Mouse (Mus musculus) lung, postnatal 0 days (tissue): ENCODE results near the gene Ddx50. TPM values are rescaled to one million over a fixed set of nuclear protein-coding genes. Genes with fewer than 3 reads are reported as not detected.
A peak's percentile ranks its signal among the peaks of the same experiment; 100 is the strongest.
"Not testable (repeated sequence)": the region's sequence is repeated elsewhere in the genome, so short reads cannot be mapped to it uniquely, and the experiment has no call there.

ENCODE experiments used
- ATAC-seq: fragments of 200-750 bp; cut with Nextera tagmentation; 2 replicates; pipeline ENCODE4 v1.8.0; 2017; ENCODE audit warnings: moderate library complexity
- DNase-seq: peaks from one replicate; pipeline ENCODE4 v3.0.0-alpha.2; 2016; ENCODE audit warnings: low spot score
- H3K27ac ChIP-seq: fragments of 300-500 bp; sonication (generic); 2 replicates; pipeline ENCODE4 v1.5.1; 2014; ENCODE audit warnings: antibody characterized with exemption, mild to moderate bottlenecking, low read length, mixed read lengths
- H3K27me3 ChIP-seq: fragments of 300-500 bp; sonication (generic); replicated peaks from 2 replicates; pipeline ENCODE4 v1.6.1; 2014; ENCODE audit warnings: low read length, mixed read lengths; ENCODE audit not compliant: insufficient read depth
- H3K36me3 ChIP-seq: fragments of 300-500 bp; sonication (generic); 2 replicates; pipeline ENCODE4 v1.6.1; 2014; ENCODE audit warnings: low read length, mixed read lengths; ENCODE audit not compliant: insufficient read depth
- H3K4me1 ChIP-seq: fragments of 300-500 bp; sonication (generic); 2 replicates; pipeline ENCODE4 v1.6.1; 2014; ENCODE audit warnings: antibody characterized with exemption, low read depth, low read length, mixed read lengths; ENCODE audit not compliant: insufficient read depth
- H3K4me2 ChIP-seq: fragments of 300-500 bp; sonication (generic); replicated peaks from 2 replicates; pipeline ENCODE4 v1.6.1; 2014; ENCODE audit warnings: low read depth, mild to moderate bottlenecking, low read length, moderate library complexity, mixed read lengths
- H3K4me3 ChIP-seq: fragments of 300-500 bp; sonication (generic); 2 replicates; pipeline ENCODE4 v1.5.1; 2014; ENCODE audit warnings: low read depth, low read length
- H3K9ac ChIP-seq: fragments of 300-500 bp; sonication (generic); replicated peaks from 2 replicates; pipeline ENCODE4 v1.6.1; 2014; ENCODE audit warnings: low read depth, mild to moderate bottlenecking
- H3K9me3 ChIP-seq: fragments of 300-500 bp; sonication (generic); 2 replicates; pipeline ENCODE4 v1.6.1; 2016; ENCODE audit warnings: low read length, mixed read lengths
- CTCF ChIP-seq: IDR thresholded peaks from 2 replicates; pipeline ENCODE4 v1.5.1; 2016; ENCODE audit warnings: antibody characterized with exemption, mild to moderate bottlenecking
- EP300 ChIP-seq: IDR thresholded peaks from 2 replicates; pipeline ENCODE4 v1.6.1; 2016; ENCODE audit warnings: antibody characterized with exemption, mild to moderate bottlenecking, control low read depth
- WGBS: fragments of 180-500 bp; shearing (Covaris S2); extraction: QIAGEN DNeasy Blood & Tissue Kit; methylation state at CpG from one replicate; pipeline ENCODE4 v1.1.7; 2014; 5-methylcytosine and 5-hydroxymethylcytosine counted together
- polyA plus RNA-seq: library from polyadenylated mRNA; unstranded; fragments of >200 nt; fragmentation: Nextera tagmentation; extraction: Ambion mirVana; gene quantifications from 2 replicates; pipeline ENCODE4 v1.2.1, GENCODE M21; 2015

The Ddx50 gene
- polyA plus RNA-seq, 1 experiment from 2014 or later, result 89.9 TPM

- no peak overlapping the region for H3K27ac ChIP-seq
- no peak overlapping the region for H3K4me2 ChIP-seq
- no peak overlapping the region for H3K9ac ChIP-seq
- WGBS, result 86% methylated on average over 7 of the region's 7 CpGs
- DNase-seq (no peak), ATAC-seq (no peak)
- no peaks in the 10 kb centered on the region for H3K9me3 ChIP-seq
- H3K27me3 ChIP-seq, result no peaks in the 10 kb centered on the region
- no peaks in the 10 kb centered on the region for H3K4me1 ChIP-seq
- no peak overlapping the region for H3K4me3 ChIP-seq
- TF ChIP-seq CTCF (no peak), EP300 (no peak)
- H3K36me3 ChIP-seq, result peaks cover 23% of the 10 kb centered on the region
Measured at GRCm38 (mm10) chr10:62592496-62592895, 58.5 kb downstream of the Ddx50 start.

DNA sequence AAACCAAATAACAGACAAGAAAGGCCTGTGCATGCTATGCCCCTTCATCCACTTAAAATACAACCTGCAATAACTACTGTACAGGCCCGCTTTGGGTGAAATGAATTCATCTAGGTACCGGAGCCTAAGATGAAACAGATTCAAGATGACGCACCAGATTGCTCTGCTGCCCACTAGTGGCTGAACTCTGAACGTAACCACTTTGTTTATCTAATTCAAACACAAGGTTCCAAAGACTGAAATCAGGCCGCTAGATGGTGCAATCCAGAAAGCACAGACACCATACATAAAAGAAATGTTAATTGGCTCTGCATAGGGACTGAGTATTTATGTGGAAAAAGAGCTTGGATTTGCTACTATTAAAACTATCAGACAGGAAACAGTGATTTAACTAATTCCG is 60.8 kb downstream of the Ddx50 start:
- Histone ChIP-seq H3K27me3 (no peaks in the 10 kb centered on the region), H3K9me3 (no peaks in the 10 kb centered on the region), H3K4me2 (no peak overlapping the region; the same call in 1 of the 2 replicates), H3K27ac (no peak overlapping the region), H3K9ac (no peak overlapping the region), H3K4me1 (no peaks in the 10 kb centered on the region), H3K36me3 (peaks cover 25% of the 10 kb centered on the region), H3K4me3 (no peak overlapping the region)
- peak; percentile 68 for ATAC-seq
- DNase-seq, result peak; percentile 96
- WGBS, result 26% methylated on average over 6 of the region's 6 CpGs
- TF ChIP-seq EP300, result no peak
- TF ChIP-seq CTCF, result peak; percentile 98

DNA sequence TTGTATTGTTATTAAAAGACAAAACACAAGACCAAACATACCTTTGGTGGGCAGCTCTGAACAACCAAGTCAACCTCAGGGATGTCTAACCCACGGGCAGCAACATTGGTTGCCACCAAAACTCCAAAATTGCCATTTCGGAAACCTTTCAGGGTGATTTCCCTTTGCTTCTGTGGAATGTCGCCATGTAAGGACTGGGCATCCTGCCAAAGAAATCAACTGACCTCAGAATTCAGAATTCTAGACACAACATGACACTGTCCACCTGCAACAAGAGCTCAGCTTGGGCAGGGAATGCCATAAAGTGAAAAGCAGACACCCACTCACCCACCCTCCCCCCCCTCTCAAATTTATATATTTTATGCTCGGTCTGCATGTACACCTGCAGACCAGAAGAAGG is 62.4 kb downstream of the Ddx50 start:
- H3K9ac ChIP-seq, result no peak overlapping the region
- TF ChIP-seq CTCF (no peak), EP300 (no peak)
- DNase-seq (no peak), ATAC-seq (no peak)
- no peaks in the 10 kb centered on the region for H3K9me3 ChIP-seq
- no peak overlapping the region for H3K27ac ChIP-seq
- H3K36me3 ChIP-seq, result peaks cover 36% of the 10 kb centered on the region
- WGBS, result 64% methylated on average over 4 of the region's 4 CpGs
- no peak overlapping the region for H3K4me3 ChIP-seq
- no peaks in the 10 kb centered on the region for H3K27me3 ChIP-seq
- H3K4me1 ChIP-seq, result no peaks in the 10 kb centered on the region
- no peak overlapping the region for H3K4me2 ChIP-seq

DNA sequence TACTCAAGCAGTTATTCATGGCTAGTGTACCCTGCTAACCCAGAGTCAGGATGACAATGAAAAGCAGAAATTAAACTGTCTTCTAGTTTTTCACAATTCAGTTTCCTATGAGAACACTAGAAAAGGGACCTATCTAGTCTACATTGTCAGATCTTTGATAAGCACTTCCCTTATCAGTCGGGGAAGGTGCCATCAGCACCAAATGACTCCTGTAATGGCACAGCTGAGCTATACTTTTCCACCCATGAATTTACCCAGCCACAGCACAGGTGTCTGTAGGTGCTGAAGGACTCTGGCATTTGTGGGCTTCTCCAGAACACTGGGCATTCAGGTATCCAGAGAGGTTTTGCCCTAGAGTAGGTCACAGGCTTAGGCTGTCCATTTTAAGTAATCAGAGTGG is 67.8 kb downstream of the Ddx50 start:
- 76% methylated on average over 1 of the region's 1 CpGs for WGBS
- no peak for ATAC-seq

DNA sequence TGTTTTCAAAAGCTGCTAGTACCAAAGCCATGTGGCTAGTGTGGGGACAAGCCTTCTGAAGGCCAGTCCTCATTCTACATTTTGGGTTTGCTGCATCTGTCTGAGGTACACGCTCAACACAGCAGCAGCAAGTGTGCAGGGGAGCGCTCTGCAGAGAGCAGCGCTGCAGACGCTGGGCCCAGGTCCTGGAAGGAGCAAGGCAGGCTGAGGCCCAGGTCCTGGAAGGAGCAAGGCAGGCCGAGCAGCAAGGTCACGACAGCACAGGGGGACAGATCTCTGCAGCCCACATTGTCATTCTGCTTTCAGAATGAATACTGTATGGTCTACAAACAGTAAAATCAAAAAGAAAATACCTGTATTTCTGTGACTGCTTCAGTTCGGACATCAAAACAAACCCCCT is 68.3 kb downstream of the Ddx50 start:
- TF ChIP-seq CTCF, result no peak
- no peak for TF ChIP-seq EP300
- no peak overlapping the region for H3K4me3 ChIP-seq
- ATAC-seq, result no peak
- H3K27me3 ChIP-seq, result no peaks in the 10 kb centered on the region
- no peaks in the 10 kb centered on the region for H3K9me3 ChIP-seq
- peaks cover 41% of the 10 kb centered on the region for H3K36me3 ChIP-seq
- H3K27ac ChIP-seq, result no peak overlapping the region
- H3K9ac ChIP-seq, result no peak overlapping the region
- no peak for DNase-seq
- peaks cover under 1% of the 10 kb centered on the region; the same call in 1 of the 2 replicates for H3K4me1 ChIP-seq
- no peak overlapping the region for H3K4me2 ChIP-seq
- WGBS, result 77% methylated on average over 7 of the region's 7 CpGs

More for the DNA sequence above, 67.8 kb downstream of the Ddx50 start:
- H3K9me3 ChIP-seq, result no peaks in the 10 kb centered on the region
- no peaks in the 10 kb centered on the region for H3K27me3 ChIP-seq
- no peak overlapping the region for H3K4me3 ChIP-seq
- H3K4me2 ChIP-seq, result no peak overlapping the region
- H3K9ac ChIP-seq, result no peak overlapping the region
- peaks cover 45% of the 10 kb centered on the region for H3K36me3 ChIP-seq
- H3K27ac ChIP-seq, result no peak overlapping the region
- TF ChIP-seq EP300 (no peak), CTCF (no peak)
- no peak for DNase-seq
- no peaks in the 10 kb centered on the region; the same call in 1 of the 2 replicates for H3K4me1 ChIP-seq

GRCm38 (mm10) chr10:62582263-62582662 is 68.8 kb downstream of the Ddx50 start:
- peaks cover 37% of the 10 kb centered on the region for H3K36me3 ChIP-seq
- no peak for ATAC-seq

GRCm38 (mm10) chr10:62579129-62579528 is 71.9 kb downstream of the Ddx50 start:
- 90% methylated on average over 11 of the region's 13 CpGs for WGBS
- H3K9me3 ChIP-seq, DNase-seq, H3K4me3 ChIP-seq, H3K27me3 ChIP-seq, H3K27ac ChIP-seq, H3K4me1 ChIP-seq, H3K4me2 ChIP-seq, H3K9ac ChIP-seq, ATAC-seq: not testable (repeated sequence)
- peaks cover 26% of the 10 kb centered on the region for H3K36me3 ChIP-seq

More at GRCm38 (mm10) chr10:62582263-62582662, 68.8 kb downstream of the Ddx50 start:
- H3K4me1 ChIP-seq, result peaks cover 5% of the 10 kb centered on the region; the same call in 1 of the 2 replicates
- no peaks in the 10 kb centered on the region for H3K27me3 ChIP-seq
- no peak for DNase-seq
- H3K4me2 ChIP-seq, result no peak overlapping the region
- TF ChIP-seq EP300 (no peak), CTCF (no peak)
- H3K27ac ChIP-seq, result no peak overlapping the region
- H3K9me3 ChIP-seq, result no peaks in the 10 kb centered on the region
- H3K9ac ChIP-seq, result no peak overlapping the region
- WGBS, result 82% methylated on average over 17 of the region's 17 CpGs
- no peak overlapping the region for H3K4me3 ChIP-seq
